Mouse (Mus musculus) CD4-positive helper T cell, adult 2 months (primary cell): ENCODE measurements around the gene Acr.
A peak's percentile ranks its signal among the peaks of the same experiment; 100 is the strongest.

Source experiments
- DNase-seq: peaks from one replicate; pipeline ENCODE4 v3.0.0-alpha.2; 2012; ENCODE audit warnings: low read depth, missing footprints, low spot score

Gene Acr

DNA sequence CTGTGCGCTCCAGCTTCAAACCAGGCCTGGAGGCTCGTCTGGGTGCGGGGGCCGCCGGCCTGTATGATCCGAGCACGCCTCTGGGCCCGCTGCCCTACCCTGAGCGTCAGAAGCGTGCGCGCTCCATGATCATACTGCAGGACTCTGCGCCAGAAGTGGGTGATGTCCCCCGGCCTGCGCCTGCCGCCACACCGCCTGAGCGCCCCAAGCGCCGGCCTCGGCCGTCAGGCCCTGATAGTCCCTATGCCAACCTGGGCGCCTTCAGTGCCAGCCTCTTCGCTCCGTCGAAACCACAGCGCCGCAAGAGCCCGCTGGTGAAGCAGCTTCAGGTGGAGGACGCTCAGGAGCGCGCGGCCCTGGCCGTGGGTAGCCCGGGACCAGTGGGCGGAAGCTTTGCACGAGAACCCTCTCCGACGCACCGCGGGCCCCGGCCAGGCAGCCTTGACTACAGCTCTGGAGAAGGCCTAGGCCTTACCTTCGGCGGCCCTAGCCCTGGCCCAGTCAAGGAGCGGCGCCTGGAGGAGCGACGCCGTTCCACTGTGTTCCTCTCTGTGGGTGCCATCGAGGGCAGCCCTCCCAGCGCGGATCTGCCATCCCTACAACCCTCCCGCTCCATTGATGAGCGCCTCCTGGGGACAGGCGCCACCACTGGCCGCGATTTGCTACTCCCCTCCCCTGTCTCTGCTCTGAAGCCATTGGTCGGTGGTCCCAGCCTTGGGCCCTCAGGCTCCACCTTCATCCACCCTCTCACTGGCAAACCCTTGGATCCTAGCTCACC lies 20.1 kb upstream of the Acr start:
- no peak for DNase-seq

DNA sequence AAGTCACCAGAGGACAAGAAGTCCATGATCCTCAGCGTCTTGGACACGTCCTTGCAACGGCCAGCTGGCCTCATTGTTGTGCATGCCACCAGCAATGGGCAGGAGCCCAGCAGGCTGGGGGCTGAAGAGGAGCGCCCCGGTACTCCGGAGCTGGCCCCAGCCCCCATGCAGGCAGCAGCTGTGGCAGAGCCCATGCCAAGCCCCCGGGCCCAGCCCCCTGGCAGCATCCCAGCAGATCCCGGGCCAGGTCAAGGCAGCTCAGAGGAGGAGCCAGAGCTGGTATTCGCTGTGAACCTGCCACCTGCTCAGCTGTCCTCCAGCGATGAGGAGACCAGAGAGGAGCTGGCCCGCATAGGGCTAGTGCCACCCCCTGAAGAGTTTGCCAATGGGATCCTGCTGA lies 19.3 kb upstream of the Acr start:
- no peak for DNase-seq

DNA sequence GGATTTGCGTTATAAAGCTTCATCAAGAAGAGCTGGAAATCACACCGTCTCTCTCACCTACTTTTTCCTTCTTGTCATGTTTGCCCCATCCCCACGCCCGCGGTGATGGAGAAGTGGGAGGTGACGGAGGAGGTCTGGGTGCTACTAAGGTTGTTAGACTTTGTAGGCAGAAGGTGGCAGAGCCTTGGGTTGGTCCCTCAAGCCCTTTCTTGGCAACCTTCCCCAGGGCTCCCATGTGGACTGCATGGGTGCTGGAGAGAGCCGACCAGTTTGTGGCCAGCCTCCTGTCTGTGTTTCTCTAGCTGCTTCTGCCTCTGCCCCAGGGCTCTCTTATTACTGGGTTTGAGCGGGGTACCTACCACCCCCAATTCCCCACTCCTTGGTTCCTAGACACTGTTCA lies 17.6 kb upstream of the Acr start:
- DNase-seq = no peak

DNA sequence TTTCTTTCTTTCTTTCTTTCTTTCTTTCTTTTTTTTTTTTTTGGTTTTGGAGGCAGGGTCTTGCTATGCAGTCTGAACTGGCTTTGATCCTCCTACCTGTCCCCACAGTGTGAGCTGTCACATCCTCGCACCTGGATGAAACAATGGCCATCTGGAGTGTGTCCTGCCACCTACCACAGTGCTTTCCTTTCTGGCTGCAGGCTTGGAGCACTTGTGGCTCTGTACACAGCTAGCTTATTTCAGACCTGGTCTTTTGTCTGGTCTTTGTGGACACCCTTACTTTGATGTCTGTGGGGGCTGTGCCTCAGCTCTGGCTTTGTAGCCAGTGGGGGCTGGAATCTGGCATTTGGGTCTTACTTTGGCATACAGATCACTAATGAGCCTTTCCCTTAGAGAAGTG lies 16.4 kb upstream of the Acr start:
- DNase-seq = no peak

DNA sequence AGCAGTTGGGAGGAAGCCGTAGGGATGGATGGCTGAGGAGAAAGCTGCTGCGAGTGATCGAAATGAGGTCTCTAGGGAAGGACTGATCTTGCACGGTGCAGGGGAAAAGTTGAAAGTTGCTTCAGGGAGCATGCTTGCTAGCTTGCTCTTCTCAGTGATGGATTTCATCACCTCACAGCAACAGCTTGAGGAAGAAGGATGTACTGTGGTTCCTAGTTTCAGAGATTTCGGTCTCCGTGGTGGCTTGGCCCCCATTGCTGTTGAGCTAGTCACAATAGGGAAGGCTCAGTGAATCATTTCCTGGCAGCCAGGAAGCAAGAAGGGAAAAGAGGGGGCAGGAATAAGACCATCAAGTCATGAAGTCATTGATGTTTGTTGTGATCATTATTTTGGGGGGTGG lies 12.5 kb upstream of the Acr start:
- no peak for DNase-seq

DNA sequence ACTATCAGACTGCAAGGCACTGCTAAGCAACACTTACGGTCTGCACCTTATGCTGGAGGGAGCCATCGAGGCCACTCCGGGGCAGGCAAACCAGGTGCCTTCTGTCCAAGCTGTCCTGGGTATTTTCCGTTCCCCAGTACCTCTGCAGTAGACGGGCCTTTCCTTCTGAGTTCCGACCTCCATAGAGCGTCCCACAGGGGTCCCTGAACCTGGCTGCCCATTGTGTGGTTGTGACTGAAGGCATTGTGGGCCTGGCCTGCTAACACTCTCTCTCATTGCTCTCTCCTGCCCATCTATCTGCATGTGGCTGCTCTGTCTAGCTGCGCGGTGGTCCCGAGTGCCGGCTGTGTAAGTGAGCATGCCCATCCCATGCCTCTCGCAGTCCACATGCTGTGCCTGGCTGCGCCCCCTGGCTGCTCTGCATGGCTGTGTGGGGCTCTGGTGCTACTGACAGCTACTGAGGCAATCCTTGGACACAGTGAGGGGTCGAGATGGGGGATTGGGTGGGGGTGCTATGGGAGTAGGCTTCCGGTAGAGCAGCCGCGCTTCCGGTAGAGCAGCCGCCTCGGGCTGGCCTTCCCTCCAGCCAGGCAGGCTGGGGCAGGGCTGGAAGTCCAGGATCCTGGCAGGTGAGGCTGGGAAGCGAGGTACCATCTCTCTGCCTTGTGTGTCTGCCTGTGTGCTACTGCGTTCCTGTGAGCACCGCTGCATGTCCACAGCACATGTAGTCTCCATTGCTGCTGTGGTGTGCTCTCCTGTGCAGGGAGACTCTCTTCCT lies 11.5 kb upstream of the Acr start:
- no peak for DNase-seq

DNA sequence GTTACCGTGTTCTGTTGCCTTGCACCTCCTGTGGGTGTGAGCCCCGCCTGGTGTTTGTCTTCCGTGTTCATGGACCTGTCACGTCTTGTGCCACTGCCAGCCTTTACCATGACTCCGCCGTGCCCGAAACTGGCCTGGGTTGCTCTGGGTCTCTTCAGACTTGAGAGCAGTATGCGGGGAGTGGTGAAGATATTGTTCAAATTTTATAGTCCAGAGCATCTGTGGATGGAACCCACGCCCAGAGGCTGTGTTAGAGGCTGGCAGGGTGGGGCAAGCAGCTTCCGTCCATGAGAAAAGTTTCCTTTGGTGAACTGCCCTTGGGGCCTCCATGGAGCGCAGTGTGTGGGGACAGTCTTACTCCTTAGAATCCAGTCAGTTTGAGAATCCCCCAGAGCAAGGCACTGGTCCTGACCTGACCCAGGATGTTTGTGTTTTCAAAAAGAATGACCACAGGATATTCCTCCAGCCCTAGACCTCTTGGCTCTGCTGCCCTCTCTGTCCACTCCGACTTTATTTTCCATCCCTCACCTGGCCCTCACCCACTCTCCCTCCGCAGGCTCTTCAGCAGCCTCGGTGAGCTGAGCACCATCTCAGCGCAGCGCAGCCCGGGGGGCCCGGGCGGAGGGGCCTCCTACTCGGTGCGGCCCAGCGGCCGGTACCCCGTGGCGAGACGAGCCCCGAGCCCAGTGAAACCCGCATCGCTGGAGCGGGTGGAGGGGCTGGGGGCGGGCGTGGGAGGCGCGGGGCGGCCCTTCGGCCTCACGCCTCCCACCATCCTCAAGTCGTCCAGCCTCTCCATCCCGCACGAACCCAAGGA lies 10.7 kb upstream of the Acr start:
- DNase-seq = no peak

DNA sequence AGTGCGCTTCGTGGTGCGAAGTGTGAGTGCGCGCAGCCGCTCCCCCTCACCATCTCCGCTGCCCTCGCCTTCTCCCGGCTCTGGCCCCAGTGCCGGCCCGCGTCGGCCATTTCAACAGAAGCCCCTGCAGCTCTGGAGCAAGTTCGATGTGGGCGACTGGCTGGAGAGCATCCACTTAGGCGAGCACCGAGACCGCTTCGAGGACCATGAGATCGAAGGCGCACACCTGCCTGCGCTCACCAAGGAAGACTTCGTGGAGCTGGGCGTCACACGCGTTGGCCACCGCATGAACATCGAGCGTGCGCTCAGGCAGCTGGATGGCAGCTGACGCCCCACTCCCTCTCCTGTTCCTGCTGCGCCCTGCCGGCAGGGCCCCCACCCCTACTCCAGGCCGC lies 10.1 kb upstream of the Acr start:
- DNase-seq = no peak

DNA sequence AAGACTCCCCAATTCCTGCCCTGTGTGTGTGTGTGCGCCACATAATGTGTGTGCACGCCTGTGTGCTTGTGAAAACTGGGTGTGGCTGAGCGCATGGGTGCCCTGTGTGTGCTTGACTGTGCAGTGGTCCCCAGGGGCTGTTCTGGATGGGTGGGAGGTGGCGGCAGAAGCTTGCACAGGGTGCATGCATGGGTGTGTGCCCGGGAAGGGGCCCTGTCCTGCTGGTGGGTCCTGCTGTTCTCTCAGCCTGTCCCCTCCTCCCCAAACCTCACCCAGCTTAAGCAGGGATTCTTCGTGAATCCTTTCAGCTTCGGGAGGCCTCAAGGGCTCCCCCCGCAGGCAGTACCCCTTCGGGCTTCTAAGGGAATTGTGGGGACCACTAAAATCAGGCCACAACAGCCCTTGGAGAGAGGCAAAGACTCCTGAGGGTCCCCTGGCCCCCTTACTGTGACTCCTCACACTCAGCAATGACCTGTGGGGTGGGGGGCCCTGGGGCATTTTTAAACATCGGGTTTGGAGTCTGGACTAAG lies 8.9 kb upstream of the Acr start:
- no peak for DNase-seq

DNA sequence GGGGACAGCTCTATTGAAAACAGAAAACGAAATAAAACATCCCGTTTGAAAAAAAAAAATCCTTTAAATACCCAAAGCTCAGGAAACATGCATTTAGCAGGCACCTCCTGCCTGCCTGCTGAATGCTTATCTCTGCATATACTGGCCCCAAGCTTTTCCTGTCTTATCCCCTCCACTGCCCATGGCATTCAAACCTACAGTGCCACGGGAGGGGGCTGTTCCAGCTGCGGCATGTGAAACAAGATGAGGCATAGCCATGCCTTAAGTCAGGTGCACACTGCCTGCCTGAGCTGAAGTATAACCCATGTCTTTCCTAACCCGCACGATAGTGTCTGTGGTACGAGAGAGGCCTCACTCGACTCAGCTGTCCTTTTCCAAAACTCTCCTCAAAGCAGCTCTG lies 4.0 kb downstream of the Acr start:
- no peak for DNase-seq

DNA sequence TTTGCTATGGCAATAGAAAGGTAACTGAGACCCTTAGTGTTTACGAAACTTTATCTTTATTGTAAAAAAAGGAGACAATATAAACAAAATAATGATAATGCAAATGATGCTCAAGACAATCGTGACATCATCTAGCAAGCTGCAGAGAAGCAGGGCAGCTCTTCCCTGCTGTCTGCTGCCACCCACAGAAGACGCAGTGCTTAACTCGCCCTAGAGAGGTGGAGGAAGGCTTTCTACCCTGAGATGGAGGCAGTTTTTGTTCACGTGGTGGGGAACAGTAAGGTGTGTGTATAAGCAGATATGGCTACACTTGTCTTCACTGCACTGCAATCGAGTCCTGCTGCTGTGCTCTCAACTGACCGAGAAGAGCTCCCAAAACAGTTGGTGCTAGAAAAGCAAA lies 14.4 kb downstream of the Acr start:
- no peak for DNase-seq

DNA sequence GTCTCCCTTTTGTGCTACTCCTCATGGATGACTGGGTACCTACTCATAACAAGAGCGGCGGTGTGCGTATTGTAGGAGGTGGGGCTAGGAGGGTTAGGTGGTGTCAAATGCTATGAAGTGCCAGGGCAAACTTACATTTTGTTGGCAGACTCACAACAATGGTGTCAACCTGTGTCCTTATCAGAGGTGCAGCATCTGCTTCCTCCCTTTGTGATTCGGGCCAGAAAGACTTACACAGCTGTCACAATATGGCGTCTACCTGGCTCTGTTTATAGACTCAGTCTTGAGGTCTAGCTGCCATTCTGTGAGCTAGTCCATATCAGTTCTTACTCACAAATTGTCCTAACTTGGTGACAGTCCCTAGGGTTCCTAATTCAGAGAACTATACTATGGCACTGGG lies 17.0 kb downstream of the Acr start:
- no peak for DNase-seq

DNA sequence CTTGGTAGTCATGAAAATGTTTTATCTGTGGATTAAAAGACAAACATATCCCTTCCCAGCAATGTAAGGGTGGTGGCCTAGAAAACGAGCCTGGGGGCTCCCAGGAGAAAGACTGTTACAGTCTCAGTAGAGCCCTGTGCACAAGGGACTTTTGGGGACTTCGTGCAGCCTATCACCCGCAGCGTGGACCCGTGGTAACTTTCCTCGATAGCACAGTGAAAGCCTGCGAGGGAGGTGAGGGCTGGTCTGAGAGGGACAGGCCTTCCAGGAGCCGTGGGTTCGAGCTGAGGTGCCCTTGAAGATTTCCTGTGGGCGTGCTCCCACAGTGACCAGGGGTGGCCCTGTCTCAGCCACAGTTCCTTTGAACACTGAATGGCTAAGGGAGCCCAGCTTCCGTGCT lies 17.5 kb downstream of the Acr start:
- DNase-seq = no peak

DNA sequence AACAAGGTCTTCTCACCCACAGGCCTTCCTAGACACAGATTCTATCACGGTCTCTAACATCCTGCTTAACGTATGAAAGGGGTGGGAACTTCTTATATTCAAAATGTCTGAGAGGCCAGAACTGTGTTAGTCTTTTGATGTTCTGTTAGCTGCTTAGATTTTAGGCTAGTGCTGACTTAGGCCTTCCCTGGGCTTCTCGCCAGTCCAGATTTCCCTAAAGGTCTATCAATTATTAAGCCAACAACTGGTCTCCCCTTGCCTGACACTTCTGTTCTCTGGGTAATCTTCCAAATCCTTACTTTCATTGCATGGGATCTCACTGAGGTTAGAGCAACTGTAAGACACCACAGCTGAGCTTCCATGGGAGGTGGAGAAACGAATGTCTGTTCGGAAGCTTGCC lies 21.0 kb downstream of the Acr start:
- no peak for DNase-seq

DNA sequence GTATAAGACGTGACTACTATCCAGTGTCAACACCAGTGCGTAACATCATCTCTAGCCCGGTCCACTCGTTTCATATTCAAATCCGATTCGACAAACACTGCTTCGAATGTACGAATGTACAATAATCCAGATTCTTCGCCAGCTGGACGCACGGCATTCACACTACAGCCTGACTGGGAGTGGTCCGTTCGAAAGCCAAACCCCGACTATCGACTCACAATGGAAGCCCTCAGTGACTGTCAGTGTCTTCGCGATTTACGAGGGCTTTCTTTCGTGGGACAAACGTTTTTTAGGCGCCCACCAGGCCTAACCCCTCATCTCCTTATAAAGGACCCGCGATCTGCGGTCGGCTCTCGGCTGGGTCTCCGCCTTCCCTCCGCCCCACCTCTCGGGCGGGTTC lies 23.2 kb downstream of the Acr start:
- no peak for DNase-seq

DNA sequence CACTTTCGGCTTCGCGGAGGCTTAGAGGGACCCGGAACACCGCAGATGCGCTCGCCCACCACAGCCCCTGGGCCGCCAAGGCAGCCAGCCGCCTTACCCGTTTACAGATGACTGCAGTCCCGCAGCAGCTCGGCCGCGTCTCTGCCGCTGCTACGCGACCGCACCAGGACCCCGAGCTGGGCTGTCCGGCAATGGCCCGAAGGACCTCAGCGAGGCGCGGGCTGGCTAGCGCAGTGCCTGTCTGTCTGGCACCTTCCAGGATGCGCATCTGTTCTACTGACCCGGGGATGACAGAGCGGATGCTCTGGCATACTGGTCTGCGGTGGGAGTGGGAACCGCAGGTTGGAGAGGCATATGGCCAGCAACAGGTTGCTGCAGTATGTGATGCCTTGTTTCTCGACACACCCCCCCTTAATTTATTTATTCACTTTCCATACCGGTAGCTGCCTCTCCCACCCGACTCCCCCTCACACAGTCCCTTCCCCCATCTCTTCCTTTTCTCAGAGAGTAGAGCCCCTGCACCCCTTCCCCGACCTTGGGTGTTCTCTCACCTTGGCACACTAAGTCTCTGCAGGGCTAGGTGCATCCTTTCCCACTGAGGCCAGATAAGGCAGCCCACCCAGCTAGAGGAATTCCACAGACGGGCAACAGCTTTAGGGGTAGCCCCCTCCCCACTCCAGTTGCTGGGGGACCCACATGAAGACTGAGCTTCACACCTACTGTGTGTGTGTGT lies 23.8 kb downstream of the Acr start, which contains the start of gene Rabl2:
Rabl2 (minus strand) TSS at position 201 of the 733 bp plus-strand sequence.
- peak; percentile 67 for DNase-seq

DNA sequence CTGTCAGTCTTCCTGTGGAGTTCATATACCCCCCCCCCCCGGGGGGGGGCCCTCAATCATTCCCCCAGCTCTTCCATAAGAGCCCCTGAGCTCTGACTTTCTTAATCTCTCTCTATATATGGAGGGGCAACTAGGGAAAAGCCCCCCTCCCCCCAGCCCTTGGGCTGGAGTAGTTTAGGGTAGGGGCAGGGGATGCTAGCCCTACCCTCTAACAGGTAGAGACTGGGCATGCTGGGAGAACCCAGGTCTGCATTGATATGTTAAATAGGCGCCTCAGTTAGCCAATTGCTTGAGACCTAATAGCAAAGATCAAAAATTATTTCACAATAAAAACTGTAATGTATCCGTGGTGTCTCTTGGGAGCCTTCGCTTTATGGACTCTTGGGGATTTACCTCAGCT lies 24.4 kb downstream of the Acr start:
- no peak for DNase-seq

DNA sequence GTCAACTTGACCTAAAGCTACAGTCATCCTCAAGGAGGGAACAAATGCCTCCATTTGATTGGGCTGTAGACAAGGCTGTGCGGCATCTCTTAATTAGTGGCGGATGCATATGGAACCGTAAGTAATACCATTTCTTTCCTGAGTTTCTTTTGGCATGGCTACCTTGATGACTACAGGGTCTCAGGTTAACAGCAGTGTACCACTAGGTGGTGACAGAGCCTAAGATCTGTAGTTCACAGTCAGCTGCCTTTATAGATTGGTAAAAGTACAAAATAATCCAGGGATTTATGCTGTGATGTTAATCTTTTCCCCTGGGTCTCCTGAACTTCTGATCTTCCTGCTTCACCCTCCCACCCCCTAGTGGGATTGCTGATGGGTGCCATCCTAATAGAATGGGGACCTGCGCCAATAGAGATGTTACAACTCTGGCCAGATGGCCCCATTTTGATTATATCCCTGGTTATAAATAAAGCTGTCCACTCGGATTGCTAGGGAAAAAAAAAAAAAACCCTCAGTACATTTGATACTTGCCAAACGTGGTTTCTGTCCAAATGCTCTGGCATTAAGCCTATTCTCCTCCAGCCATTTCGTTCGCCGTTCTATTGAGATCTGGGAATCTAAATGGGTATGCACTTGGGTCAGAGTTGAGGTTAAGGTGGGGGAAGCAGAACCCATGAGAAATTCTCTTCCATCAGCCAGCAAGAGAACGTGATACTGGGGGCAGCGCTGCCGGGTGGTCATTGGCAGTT lies 37.9 kb downstream of the Acr start:
- no peak for DNase-seq

DNA sequence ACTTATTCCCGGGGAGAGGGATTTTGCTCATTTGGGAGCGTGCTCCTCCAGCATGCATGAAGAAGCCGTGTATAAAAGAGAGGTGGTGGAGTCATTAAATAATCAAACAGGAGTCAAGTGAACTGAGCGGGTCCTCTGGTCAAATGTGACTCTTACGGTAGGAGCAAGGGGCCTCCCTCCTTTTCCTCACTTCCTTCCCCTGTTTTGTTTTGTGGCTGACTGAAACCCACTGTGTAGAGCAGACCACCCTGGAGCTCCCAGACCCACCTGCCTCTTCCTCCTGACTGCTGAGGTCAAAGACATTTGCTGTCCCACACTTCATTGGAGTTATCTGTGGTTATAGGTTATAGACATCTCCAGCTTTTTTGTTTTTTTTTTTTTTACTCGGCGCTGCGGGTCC lies 39.4 kb downstream of the Acr start:
- no peak for DNase-seq

DNA sequence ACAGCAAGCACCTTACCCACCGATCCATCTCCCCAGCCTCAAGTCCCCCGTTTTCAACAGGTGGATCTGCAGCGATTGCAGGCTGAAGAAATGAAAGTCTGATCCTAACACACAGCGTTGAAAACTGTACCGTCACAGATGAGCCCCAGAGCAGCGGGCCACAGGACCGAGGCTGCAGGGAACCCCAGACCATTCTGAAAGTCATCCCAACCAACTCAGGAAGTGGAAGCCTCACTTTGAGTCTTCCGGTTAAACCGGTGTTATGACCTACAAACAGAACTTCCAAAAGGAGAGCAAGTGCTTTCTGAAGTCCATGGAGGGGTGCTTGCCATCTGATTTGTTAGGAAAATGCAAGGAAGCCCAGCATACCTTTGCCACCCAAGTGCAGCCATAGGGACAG lies 39.8 kb downstream of the Acr start:
- no peak for DNase-seq
